Mouse (Mus musculus): ENCODE results near the gene 4930453N24Rik.

GRCm38 (mm10) chr16:64723273-64724057 is 47.5 kb downstream of the 4930453N24Rik start:
- TF ChIP-seq CTCF (IDR thresholded peaks at IDR 0.05; ENCODE audit: extremely low read depth, insufficient read length, insufficient replicate concordance, low read depth, low read length) (peak; percentile 27; the same call in 1 of the 2 replicates), POLR2A (IDR thresholded peaks at IDR 0.05; ENCODE audit: low read depth, low read length) (no peak)
